Comparison of ENCODE assay signal across 8 mouse cellular contexts in the genomic region with DNA sequence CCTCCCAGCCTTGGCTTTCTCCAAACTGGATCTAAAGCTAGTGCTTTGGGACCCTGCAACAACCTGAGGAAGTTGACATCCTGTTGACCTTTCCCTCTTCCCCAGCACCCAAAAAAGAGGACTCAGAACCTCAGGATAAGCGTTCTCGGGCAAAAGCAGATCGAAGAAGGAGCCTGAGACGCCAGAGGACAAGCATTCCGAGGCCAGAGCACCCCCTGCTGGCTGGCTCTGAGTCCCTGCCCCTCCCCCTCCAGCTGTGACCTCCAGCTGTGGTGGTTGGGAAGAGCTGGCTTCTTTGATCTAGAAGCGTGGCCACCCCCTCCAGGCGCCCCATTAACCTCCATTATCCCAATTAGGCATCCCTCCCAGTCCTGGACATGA. TPM values are rescaled to one million over a fixed set of nuclear protein-coding genes. Genes with fewer than 3 reads are reported as not detected.
DNase-seq lines count a peak whose midpoint lies in the region; ATAC-seq and TF ChIP-seq lines count a peak whose summit lies in the region.

No protein-coding gene starts in this region.

- peak overlapping the region; percentile 78 for H3K9ac ChIP-seq in forebrain, embryonic 13.5 days
- peak overlapping the region; percentile 67 for H3K9ac ChIP-seq in neural tube, embryonic 15.5 days (replicated peaks)

- H3K4me1 ChIP-seq in brown adipose tissue, adult 24 weeks (ENCODE audit: control insufficient read depth, insufficient read depth, insufficient read length, low read length) = peaks cover 3% of the 10 kb centered on the region; the same call in 1 of the 2 replicates
- H3K4me1 ChIP-seq in forebrain, embryonic 13.5 days = peaks cover 18% of the 10 kb centered on the region
- H3K4me1 ChIP-seq in lung, adult 2 months (ENCODE audit: control insufficient read depth, insufficient read depth, low read length) = no peaks in the 10 kb centered on the region
- H3K4me1 ChIP-seq in neural tube, embryonic 15.5 days = peaks cover 20% of the 10 kb centered on the region

- peak overlapping the region; percentile 76 for H3K4me3 ChIP-seq in brown adipose tissue, adult 24 weeks (ENCODE audit: insufficient read depth, low read depth, low read length)
- peak overlapping the region; percentile 57 for H3K4me3 ChIP-seq in forebrain, embryonic 13.5 days
- peak overlapping the region; percentile 59 for H3K4me3 ChIP-seq in lung, adult 2 months (replicated peaks; ENCODE audit: extremely low read depth, low read depth, low read length)
- H3K4me3 ChIP-seq in neural tube, embryonic 15.5 days (replicated peaks) = peak overlapping the region; percentile 58

- no peak for TF ChIP-seq POLR2A in lung, adult 2 months (IDR thresholded peaks at IDR 0.05; ENCODE audit: borderline replicate concordance, extremely low read depth, low read depth, low read length)

- TF ChIP-seq CTCF in lung, adult 2 months (IDR thresholded peaks at IDR 0.05; ENCODE audit: insufficient read depth, low read length) = peak; percentile 90

- peak overlapping the region; percentile 98 for H3K4me2 ChIP-seq in forebrain, embryonic 13.5 days
- peak overlapping the region; percentile 87 for H3K4me2 ChIP-seq in neural tube, embryonic 15.5 days

- peak; percentile 93 to 96 for DNase-seq in heart, postnatal 10 days
- DNase-seq in layer of hippocampus, adult 18-20 months (ENCODE audit: low spot score in 2 of 2) = peak; percentile 29 to 80
- DNase-seq in lung, adult 2 months = peak; percentile 87
- peak; percentile 78 for DNase-seq in testis, postnatal 14 days (ENCODE audit: low spot score)

- no peaks in the 10 kb centered on the region for H3K9me3 ChIP-seq in forebrain, embryonic 13.5 days (replicated peaks)
- no peaks in the 10 kb centered on the region for H3K9me3 ChIP-seq in neural tube, embryonic 15.5 days (replicated peaks)

- H3K27me3 ChIP-seq in forebrain, embryonic 13.5 days = peaks cover 16% of the 10 kb centered on the region
- no peaks in the 10 kb centered on the region for H3K27me3 ChIP-seq in neural tube, embryonic 15.5 days (replicated peaks)

- H3K27ac ChIP-seq in brown adipose tissue, adult 24 weeks (replicated peaks; ENCODE audit: low read depth, low read length) = peak overlapping the region; percentile 77
- H3K27ac ChIP-seq in forebrain, embryonic 13.5 days = no peak overlapping the region
- peak overlapping the region; percentile 49 for H3K27ac ChIP-seq in neural tube, embryonic 15.5 days (replicated peaks)

- WGBS in forebrain, embryonic 13.5 days = 0% methylated on average over 7 of the region's 7 CpGs
- WGBS in lung, adult 2 months = 0% methylated on average over 7 of the region's 7 CpGs
- WGBS in neural tube, embryonic 15.5 days = 2% methylated on average over 7 of the region's 7 CpGs

- intact Hi-C loops in heart, postnatal 10 days (cut with DNase I) = loop anchor here (1.0 to 2.0 kb wide), 3 partner anchors 26 to 90 kb away; a partner anchor contains a TSS

- ATAC-seq in CD4-positive, CD25-positive, alpha-beta regulatory T cell, adult 4 months = peak; percentile 74
- peak; percentile 38 for ATAC-seq in forebrain, embryonic 13.5 days
- peak; percentile 80 for ATAC-seq in neural tube, embryonic 15.5 days (ENCODE audit: low FRiP score)

- H3K36me3 ChIP-seq in forebrain, embryonic 13.5 days (ENCODE audit: poor library complexity, severe bottlenecking) = no peaks in the 10 kb centered on the region
- H3K36me3 ChIP-seq in neural tube, embryonic 15.5 days = no peaks in the 10 kb centered on the region

RNA-seq across cellular contexts. Expression of a gene that starts 10.2 kb away (rescaled TPM):
- not detected for polyA plus RNA-seq in CD4-positive, CD25-positive, alpha-beta regulatory T cell, adult 4 months (2017; shearing (Covaris generic))
- polyA plus RNA-seq in brown adipose tissue, adult 24 weeks (2012; ENCODE audit: insufficient read depth, insufficient read length, missing spikeins) = not detected in 2 replicates
- polyA plus RNA-seq in forebrain, embryonic 13.5 days (2015; fragmentation: Nextera tagmentation; extraction: Ambion mirVana) = 0.15 and 0.18 TPM in 2 replicates
- total RNA-seq in heart, postnatal 10 days (2021) = not detected
- under 1 TPM; 0.41 to 0.45 TPM for total RNA-seq in layer of hippocampus, adult 18-20 months (2021)
- polyA plus RNA-seq in lung, adult 2 months (2012; rRNA removed) = 0.05 TPM in 1 of 2 replicates, not detected in the other
- polyA plus RNA-seq in neural tube, embryonic 15.5 days (2015; fragmentation: Nextera tagmentation; extraction: Ambion mirVana) = 0.88 and 0.95 TPM in 2 replicates

RNA-seq across cellular contexts. Expression of a gene that starts 26.6 kb away (rescaled TPM):
- polyA plus RNA-seq in CD4-positive, CD25-positive, alpha-beta regulatory T cell, adult 4 months (2017; shearing (Covaris generic)) = 10 to 100 TPM; 41.7 to 63.7 TPM
- polyA plus RNA-seq in brown adipose tissue, adult 24 weeks (2012; ENCODE audit: insufficient read depth, insufficient read length, missing spikeins) = 13.2 and 20.7 TPM in 2 replicates
- polyA plus RNA-seq in forebrain, embryonic 13.5 days (2015; fragmentation: Nextera tagmentation; extraction: Ambion mirVana) = 64.1 and 66.5 TPM in 2 replicates
- total RNA-seq in heart, postnatal 10 days (2021) = 10 to 100 TPM; 16.2 to 16.4 TPM
- total RNA-seq in layer of hippocampus, adult 18-20 months (2021) = 10 to 100 TPM; 19.2 to 23.6 TPM
- polyA plus RNA-seq in lung, adult 2 months (2012; rRNA removed) = 21.9 and 27.5 TPM in 2 replicates
- 30.4 and 49.7 TPM in 2 replicates for polyA plus RNA-seq in neural tube, embryonic 15.5 days (2015; fragmentation: Nextera tagmentation; extraction: Ambion mirVana)

RNA-seq across cellular contexts. Expression of a gene that starts 28.8 kb away (rescaled TPM):
- polyA plus RNA-seq in CD4-positive, CD25-positive, alpha-beta regulatory T cell, adult 4 months (2017; shearing (Covaris generic)) = 10 to 100 TPM; 19.0 to 22.2 TPM
- 16.1 and 17.9 TPM in 2 replicates for polyA plus RNA-seq in brown adipose tissue, adult 24 weeks (2012; ENCODE audit: insufficient read depth, insufficient read length, missing spikeins)
- 7.0 and 8.1 TPM in 2 replicates for polyA plus RNA-seq in forebrain, embryonic 13.5 days (2015; fragmentation: Nextera tagmentation; extraction: Ambion mirVana)
- total RNA-seq in heart, postnatal 10 days (2021) = 10 to 100 TPM; 57.7 to 68.4 TPM
- total RNA-seq in layer of hippocampus, adult 18-20 months (2021) = 10 to 100 TPM; 25.7 to 26.3 TPM
- polyA plus RNA-seq in lung, adult 2 months (2012; rRNA removed) = 18.5 and 20.0 TPM in 2 replicates
- polyA plus RNA-seq in neural tube, embryonic 15.5 days (2015; fragmentation: Nextera tagmentation; extraction: Ambion mirVana) = 3.0 and 3.9 TPM in 2 replicates

RNA-seq across cellular contexts. Expression of a gene that starts 45.6 kb away (rescaled TPM):
- 100 to 1,000 TPM; 119 to 124 TPM for polyA plus RNA-seq in CD4-positive, CD25-positive, alpha-beta regulatory T cell, adult 4 months (2017; shearing (Covaris generic))
- polyA plus RNA-seq in brown adipose tissue, adult 24 weeks (2012; ENCODE audit: insufficient read depth, insufficient read length, missing spikeins) = 29.4 and 35.9 TPM in 2 replicates
- polyA plus RNA-seq in forebrain, embryonic 13.5 days (2015; fragmentation: Nextera tagmentation; extraction: Ambion mirVana) = 116 and 126 TPM in 2 replicates
- total RNA-seq in heart, postnatal 10 days (2021) = 10 to 100 TPM; 28.3 to 31.5 TPM
- total RNA-seq in layer of hippocampus, adult 18-20 months (2021) = 10 to 100 TPM; 69.4 to 72.5 TPM
- 50.2 and 53.8 TPM in 2 replicates for polyA plus RNA-seq in lung, adult 2 months (2012; rRNA removed)
- 83.7 and 96.4 TPM in 2 replicates for polyA plus RNA-seq in neural tube, embryonic 15.5 days (2015; fragmentation: Nextera tagmentation; extraction: Ambion mirVana)

RNA-seq across cellular contexts. Expression of a gene that starts 51.2 kb away (rescaled TPM):
- polyA plus RNA-seq in CD4-positive, CD25-positive, alpha-beta regulatory T cell, adult 4 months (2017; shearing (Covaris generic)) = 1,000 to 10,000 TPM; 1,296 to 1,302 TPM
- polyA plus RNA-seq in brown adipose tissue, adult 24 weeks (2012; ENCODE audit: insufficient read depth, insufficient read length, missing spikeins) = 371 and 394 TPM in 2 replicates
- 470 and 502 TPM in 2 replicates for polyA plus RNA-seq in forebrain, embryonic 13.5 days (2015; fragmentation: Nextera tagmentation; extraction: Ambion mirVana)
- 100 to 1,000 TPM; 336 to 346 TPM for total RNA-seq in heart, postnatal 10 days (2021)
- 100 to 1,000 TPM; 469 to 474 TPM for total RNA-seq in layer of hippocampus, adult 18-20 months (2021)
- polyA plus RNA-seq in lung, adult 2 months (2012; rRNA removed) = 66.1 and 121 TPM in 2 replicates
- polyA plus RNA-seq in neural tube, embryonic 15.5 days (2015; fragmentation: Nextera tagmentation; extraction: Ambion mirVana) = 427 and 485 TPM in 2 replicates
